Mouse (Mus musculus) thymus, adult 2 months (tissue): Measurements from ENCODE around the gene Tex28.

Experiments
- CTCF ChIP-seq: fragments of 200-500 bp; IDR thresholded peaks from 2 replicates; pipeline ENCODE4 v1.5.1; 2012; ENCODE audit warnings: mild to moderate bottlenecking, control low read depth, low read length, moderate library complexity, borderline replicate concordance; ENCODE audit not compliant: control insufficient read depth, poor library complexity, insufficient read depth; ENCODE audit errors: extremely low read depth
- POLR2A ChIP-seq: fragments of 200-500 bp; IDR thresholded peaks from 2 replicates; pipeline ENCODE4 v1.6.1; 2012; ENCODE audit warnings: mild to moderate bottlenecking, low read length, control low read depth, moderate library complexity; ENCODE audit not compliant: control insufficient read depth, poor library complexity, insufficient read depth; ENCODE audit errors: extremely low read depth

GRCm38 (mm10) chrX:74167738-74168137 lies at the start of gene Tex28:
- no peak for TF ChIP-seq CTCF
- TF ChIP-seq POLR2A = no peak
